Mouse (Mus musculus) CH12.LX (cell line): ENCODE measurements around the gene Nt5m. TPM values are rescaled to one million over a fixed set of nuclear protein-coding genes. Genes with fewer than 3 reads are reported as not detected.
"Not testable (repeated sequence)": the region's sequence is repeated elsewhere in the genome, so short reads cannot be mapped to it uniquely, and the experiment has no call there.

ENCODE experiments used
- DNase-seq: peaks from one replicate; pipeline ENCODE4 v3.0.0-alpha.2; 2013; ENCODE audit errors: extremely low read depth
- H3K27ac ChIP-seq: 2 replicates; pipeline ENCODE4 v1.5.1; 2012; ENCODE audit warnings: low read depth, mild to moderate bottlenecking, control low read depth, moderate library complexity; ENCODE audit not compliant: insufficient read depth
- H3K27me3 ChIP-seq: replicated peaks from 2 replicates; pipeline ENCODE3; 2012; ENCODE audit warnings: inconsistent platforms
- H3K36me3 ChIP-seq, 2 experiments: replicated peaks in 1 of 2; 2 replicates each; pipeline versions ENCODE3 to v1.6.1; 2012; ENCODE audit warnings: inconsistent platforms in 1 of 2, low read length in 1 of 2, mild to moderate bottlenecking in 1 of 2, mixed read lengths in 1 of 2, moderate library complexity in 1 of 2; ENCODE audit not compliant: control insufficient read depth in 1 of 2, insufficient read depth in 1 of 2
- H3K4me1 ChIP-seq, 2 experiments: 2 replicates each; pipeline ENCODE4 v1.6.1; 2012; ENCODE audit warnings: inconsistent platforms in 1 of 2, moderate library complexity in 1 of 2; ENCODE audit not compliant: insufficient read depth in 2 of 2, control insufficient read depth in 1 of 2
- H3K4me2 ChIP-seq: 2 replicates; pipeline ENCODE4 v1.6.1; 2012; ENCODE audit warnings: low read depth, mild to moderate bottlenecking, control low read depth; ENCODE audit not compliant: poor library complexity, insufficient read depth, severe bottlenecking
- H3K4me3 ChIP-seq, 3 experiments: fragments of 150-350 bp in 1 of 3; sonication (generic) in 1 of 3; replicated peaks in 1 of 3; 2 replicates each; pipeline versions ENCODE3 to v1.5.1; 2011 to 2012; ENCODE audit warnings: low read depth in 2 of 3, low read length in 2 of 3, mild to moderate bottlenecking in 2 of 3, moderate library complexity in 2 of 3, control low read depth in 1 of 3, improper control_type of control experiment in 1 of 3, inconsistent platforms in 1 of 3, mixed read lengths in 1 of 3; ENCODE audit not compliant: poor library complexity in 1 of 3
- H3K79me2 ChIP-seq: replicated peaks from 2 replicates; pipeline ENCODE4 v1.6.1; 2012; ENCODE audit warnings: mild to moderate bottlenecking, moderate library complexity; ENCODE audit not compliant: control insufficient read depth, poor library complexity, insufficient read depth, severe bottlenecking; ENCODE audit errors: extremely low read depth
- H3K9ac ChIP-seq: 2 replicates; pipeline ENCODE4 v1.6.1; 2012; ENCODE audit warnings: low read depth, mild to moderate bottlenecking, control low read depth, moderate library complexity; ENCODE audit not compliant: insufficient read depth
- H3K9me3 ChIP-seq: replicated peaks from 2 replicates; pipeline ENCODE3; 2012; ENCODE audit warnings: low read length, inconsistent platforms, mixed read lengths
- CHD2 ChIP-seq: IDR thresholded peaks from 2 replicates; pipeline ENCODE4 v1.6.1; 2011; ENCODE audit warnings: low read length, improper control_type of control experiment
- CTCF ChIP-seq, 2 experiments: IDR thresholded peaks in 1 of 2; conservative IDR thresholded peaks in 1 of 2; 2 replicates each; pipeline ENCODE4 v1.5.1; 2011 to 2012; ENCODE audit warnings: low read depth in 2 of 2, low read length in 2 of 2, improper control_type of control experiment in 1 of 2, inconsistent platforms in 1 of 2, mild to moderate bottlenecking in 1 of 2, moderate library complexity in 1 of 2
- E2F4 ChIP-seq: IDR thresholded peaks from 2 replicates; pipeline ENCODE4 v1.6.1; 2011; ENCODE audit warnings: low read depth, low read length, improper control_type of control experiment; ENCODE audit not compliant: insufficient replicate concordance
- ELF1 ChIP-seq: IDR thresholded peaks from 2 replicates; pipeline ENCODE4 v1.6.1; 2014; ENCODE audit warnings: low read depth, mild to moderate bottlenecking, inconsistent platforms, low read length, improper control_type of control experiment
- ETS1 ChIP-seq: conservative IDR thresholded peaks from 2 replicates; pipeline ENCODE4 v1.6.1; 2012; ENCODE audit warnings: low read depth, mild to moderate bottlenecking, inconsistent platforms, low read length, improper control_type of control experiment, moderate library complexity
- HCFC1 ChIP-seq: IDR thresholded peaks from 2 replicates; pipeline ENCODE4 v1.6.1; 2012; ENCODE audit warnings: low read depth, mild to moderate bottlenecking, inconsistent platforms, low read length, improper control_type of control experiment
- IRF4 ChIP-seq: IDR thresholded peaks from 2 replicates; pipeline ENCODE4 v1.6.1; 2014; ENCODE audit warnings: low read depth, mild to moderate bottlenecking, inconsistent platforms, low read length, improper control_type of control experiment
- JUND ChIP-seq: conservative IDR thresholded peaks from 2 replicates; pipeline ENCODE4 v1.6.1; 2011; ENCODE audit warnings: low read depth, low read length, improper control_type of control experiment
- MAFK ChIP-seq: IDR thresholded peaks from 2 replicates; pipeline ENCODE4 v1.6.1; 2011; ENCODE audit warnings: low read length, improper control_type of control experiment; ENCODE audit not compliant: insufficient replicate concordance
- MAX ChIP-seq: IDR thresholded peaks from 2 replicates; pipeline ENCODE4 v1.6.1; 2011; ENCODE audit warnings: low read length, improper control_type of control experiment
- MEF2A ChIP-seq: IDR thresholded peaks from 2 replicates; pipeline ENCODE4 v1.6.1; 2014; ENCODE audit warnings: low read depth, mild to moderate bottlenecking, inconsistent platforms, low read length, improper control_type of control experiment, borderline replicate concordance
- MXI1 ChIP-seq: IDR thresholded peaks from 2 replicates; pipeline ENCODE4 v1.6.1; 2011; ENCODE audit warnings: mild to moderate bottlenecking, low read depth, low read length, improper control_type of control experiment
- MYC ChIP-seq: IDR thresholded peaks from 2 replicates; pipeline ENCODE4 v1.6.1; 2011; ENCODE audit warnings: low read depth, mild to moderate bottlenecking, improper control_type of control experiment, low read length
- NELFE ChIP-seq: IDR thresholded peaks from 2 replicates; pipeline ENCODE4 v1.6.1; 2011; ENCODE audit warnings: low read depth, low read length, improper control_type of control experiment
- POLR2AphosphoS2 ChIP-seq: IDR thresholded peaks from 2 replicates; pipeline ENCODE4 v1.6.1; 2011; ENCODE audit warnings: low read depth, low read length, improper control_type of control experiment
- RAD21 ChIP-seq: IDR thresholded peaks from 2 replicates; pipeline ENCODE4 v1.6.1; 2011; ENCODE audit warnings: low read depth, mild to moderate bottlenecking, low read length, improper control_type of control experiment, moderate library complexity
- RCOR1 ChIP-seq: conservative IDR thresholded peaks from 2 replicates; pipeline ENCODE4 v1.6.1; 2012; ENCODE audit warnings: low read depth, mild to moderate bottlenecking, inconsistent platforms, low read length, improper control_type of control experiment
- SIN3A ChIP-seq: IDR thresholded peaks from 2 replicates; pipeline ENCODE4 v1.6.1; 2012; ENCODE audit warnings: low read length, improper control_type of control experiment, inconsistent platforms
- TCF12 ChIP-seq: IDR thresholded peaks from 2 replicates; pipeline ENCODE4 v1.6.1; 2014; ENCODE audit warnings: low read depth, mild to moderate bottlenecking, inconsistent platforms, low read length, improper control_type of control experiment
- USF2 ChIP-seq: conservative IDR thresholded peaks from 2 replicates; pipeline ENCODE4 v1.6.1; 2011; ENCODE audit warnings: low read depth, low read length, improper control_type of control experiment
- ZKSCAN1 ChIP-seq: IDR thresholded peaks from 2 replicates; pipeline ENCODE4 v1.6.1; 2012; ENCODE audit warnings: low read depth, inconsistent platforms, low read length, improper control_type of control experiment, borderline replicate concordance
- ZMIZ1 ChIP-seq: IDR thresholded peaks from 2 replicates; pipeline ENCODE4 v1.6.1; 2012; ENCODE audit warnings: low read depth, mild to moderate bottlenecking, inconsistent platforms, low read length, improper control_type of control experiment
- ZNF384 ChIP-seq: IDR thresholded peaks from 2 replicates; pipeline ENCODE4 v1.6.1; 2012; ENCODE audit warnings: low read depth, low read length, improper control_type of control experiment, inconsistent platforms
- dilution Hi-C: fragments of 300-500 bp; cut with MboI; formaldehyde crosslinking; loops from 2 replicates; pipeline ENCODE4 v1.14.3; 2020; ENCODE audit warnings: low sequenced_read_pairs; ENCODE audit not compliant: extremely low pct_unique_long_range_greater_than_20kb, extremely low pct_ligation_motif_present
- in situ Hi-C: fragments of 300-500 bp; cut with MboI; formaldehyde crosslinking; loops from 3 replicates; pipeline ENCODE4 v1.14.3; 2019; ENCODE audit warnings: low sequenced_read_pairs, low pct_ligation_motif_present, low pct_unique_long_range_greater_than_20kb, mixed read lengths
- polyA plus RNA-seq: library from polyadenylated mRNA; unstranded; fragments of >175 nt; gene quantifications from 2 replicates; pipeline ENCODE4 v1.2.1, GENCODE M21; 2012; ENCODE audit warnings: low read depth; ENCODE audit not compliant: insufficient read length
- total RNA-seq, 2 experiments: library from RNA; depleted of rRNA; stranded (reverse); fragments of 300-350 nt in 1 of 2; fragments of >200 nt in 1 of 2; gene quantifications; 2 replicates each; pipeline ENCODE4 v1.2.3; 2012 to 2014

The Nt5m gene
- total and polyA plus RNA-seq, 3 experiments, result 22.3 to 25.7 (median 24.3) TPM

DNA sequence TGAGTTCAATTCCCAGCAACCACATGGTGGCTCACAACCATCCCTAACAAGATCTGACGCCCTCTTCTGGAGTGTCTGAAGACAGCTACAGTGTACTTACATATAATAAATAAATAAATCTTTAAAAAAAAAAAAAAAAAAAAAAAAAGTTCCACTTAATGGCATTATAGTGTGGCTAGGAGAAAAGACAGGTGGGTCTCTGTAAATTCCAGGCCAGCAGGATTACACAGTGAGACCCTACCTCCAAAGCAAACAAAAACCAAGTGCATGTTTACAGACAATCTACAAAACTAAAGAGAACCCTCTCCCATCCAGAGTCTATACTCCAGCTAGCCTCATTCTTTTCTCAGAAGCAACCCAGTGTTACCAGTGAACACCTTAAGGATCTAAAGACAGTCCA lies 1.5 kb upstream of the Nt5m start:
- dilution Hi-C loops, in situ Hi-C loops, H3K9me3 ChIP-seq, DNase-seq, H3K27me3 ChIP-seq, H3K27ac ChIP-seq: not testable (repeated sequence)
- TF ChIP-seq ZNF384, result 0 out of 2 replicates have a peak, but pooled peaks have one; percentile 13
- peak overlapping the region; percentile 63 for H3K4me2 ChIP-seq
- peak overlapping the region; percentile 97 for H3K9ac ChIP-seq
- H3K4me3 ChIP-seq, result peak overlapping the region; percentile 91 to 98 (median 92)
- H3K4me1 ChIP-seq, result peaks cover 16 to 47% of the 10 kb centered on the region in 2 experiments
- peaks cover 35 to 63% of the 10 kb centered on the region in 2 experiments for H3K36me3 ChIP-seq
- peaks cover 55% of the 10 kb centered on the region for H3K79me2 ChIP-seq

DNA sequence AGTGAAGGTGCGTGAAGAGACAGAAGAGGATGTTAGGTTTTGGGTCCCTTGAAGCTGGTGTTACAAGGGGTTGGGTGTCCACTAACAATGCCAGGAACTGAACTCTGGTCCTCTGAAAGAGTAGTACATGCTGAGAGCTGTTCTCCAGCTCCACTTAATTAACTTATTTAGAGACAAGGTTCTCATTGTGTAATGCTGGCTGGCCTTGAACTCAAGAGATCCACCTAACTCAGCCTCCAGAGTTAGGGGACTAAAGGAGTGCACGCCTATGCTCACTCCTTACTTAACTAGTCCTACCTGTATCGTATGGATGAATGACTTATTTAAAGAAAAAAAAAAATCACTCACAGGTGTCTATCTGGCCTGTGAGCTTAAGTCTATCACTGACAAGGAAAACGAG lies 821 bp upstream of the Nt5m start:
- Histone ChIP-seq H3K36me3 (peaks cover 31 to 59% of the 10 kb centered on the region in 2 experiments), H3K27me3 (no peaks in the 10 kb centered on the region), H3K27ac (peak overlapping the region; percentile 95; the same call in 1 of the 2 replicates), H3K9ac (peak overlapping the region; percentile 97), H3K4me1 (peaks cover 18 to 50% of the 10 kb centered on the region in 2 experiments), H3K79me2 (peaks cover 51% of the 10 kb centered on the region), H3K4me2 (peak overlapping the region; percentile 63), H3K4me3 (peak overlapping the region; percentile 91 to 98 (median 92)), H3K9me3 (no peaks in the 10 kb centered on the region)
- TF ChIP-seq RCOR1 (no peak), SIN3A (no peak), POLR2AphosphoS2 (no peak), CHD2 (no peak), ZKSCAN1 (no peak), RAD21 (no peak), MAX (no peak), E2F4 (no peak), USF2 (no peak)
- in situ Hi-C loops, result no loop called here
- DNase-seq, result no peak
- dilution Hi-C loops, result no loop called here

- peak; percentile 99 for DNase-seq
- peaks cover 23 to 57% of the 10 kb centered on the region in 2 experiments for H3K4me1 ChIP-seq
- no peaks in the 10 kb centered on the region for H3K27me3 ChIP-seq
- H3K4me2 ChIP-seq, result peak within 1 kb of the TSS; percentile 93
- H3K9ac ChIP-seq, result peak within 1 kb of the TSS; percentile 97
- H3K9me3 ChIP-seq, result no peaks in the 10 kb centered on the region
- peaks cover 40% of the 10 kb centered on the region for H3K79me2 ChIP-seq
- peak within 1 kb of the TSS; percentile 95 for H3K27ac ChIP-seq
- in situ Hi-C loops, result no loop called here
- H3K4me3 ChIP-seq, result peak within 1 kb of the TSS; percentile 91 to 98 (median 92)
- dilution Hi-C loops, result no loop called here
- H3K36me3 ChIP-seq, result peaks cover 21 to 48% of the 10 kb centered on the region in 2 experiments
- TF ChIP-seq SIN3A, result peak; percentile 94; the same call in 1 of the 2 replicates
- peak; percentile 98 for TF ChIP-seq CHD2
- peak; percentile 92 for TF ChIP-seq ZMIZ1
- no peak for TF ChIP-seq CTCF (conservative IDR thresholded peaks at IDR 0.05 in 1 of 2, IDR thresholded peaks at IDR 0.05 in 1 of 2; ENCODE audit: low read depth in 2 of 2, low read length in 2 of 2)
- peak; percentile 36; the same call in 1 of the 2 replicates for TF ChIP-seq MAX
- TF ChIP-seq NELFE, result peak; percentile 97
- no peak for TF ChIP-seq JUND
- TF ChIP-seq POLR2AphosphoS2, result peak; percentile 95
- no peak; the same call in 1 of the 2 replicates for TF ChIP-seq ETS1
- TF ChIP-seq E2F4, result peak; percentile 85; the same call in 1 of the 2 replicates
- 0 out of 2 replicates have a peak, but pooled peaks have one; percentile 4 for TF ChIP-seq MEF2A
- peak; percentile 86 for TF ChIP-seq MXI1
- TF ChIP-seq TCF12, result peak; percentile 79
- TF ChIP-seq MAFK, result no peak
- peak; percentile 87 for TF ChIP-seq ELF1
- no peak for TF ChIP-seq IRF4
- no peak for TF ChIP-seq RAD21
- peak; percentile 80 for TF ChIP-seq HCFC1
- peak; percentile 10; the same call in 1 of the 2 replicates for TF ChIP-seq MYC
Measured at GRCm38 (mm10) chr11:59839459-59840126, 346 bp downstream of the Nt5m start, which contains the start of gene Cops3. Cops3 (minus strand) TSS chr11:59839838.
